Mouse (Mus musculus): ENCODE results near the gene Pax6. TPM values are rescaled to one million over a fixed set of nuclear protein-coding genes. Genes with fewer than 3 reads are reported as not detected.

Pax6 gene
- total RNA-seq, 2 experiments from 2014 or later = not detected

DNA sequence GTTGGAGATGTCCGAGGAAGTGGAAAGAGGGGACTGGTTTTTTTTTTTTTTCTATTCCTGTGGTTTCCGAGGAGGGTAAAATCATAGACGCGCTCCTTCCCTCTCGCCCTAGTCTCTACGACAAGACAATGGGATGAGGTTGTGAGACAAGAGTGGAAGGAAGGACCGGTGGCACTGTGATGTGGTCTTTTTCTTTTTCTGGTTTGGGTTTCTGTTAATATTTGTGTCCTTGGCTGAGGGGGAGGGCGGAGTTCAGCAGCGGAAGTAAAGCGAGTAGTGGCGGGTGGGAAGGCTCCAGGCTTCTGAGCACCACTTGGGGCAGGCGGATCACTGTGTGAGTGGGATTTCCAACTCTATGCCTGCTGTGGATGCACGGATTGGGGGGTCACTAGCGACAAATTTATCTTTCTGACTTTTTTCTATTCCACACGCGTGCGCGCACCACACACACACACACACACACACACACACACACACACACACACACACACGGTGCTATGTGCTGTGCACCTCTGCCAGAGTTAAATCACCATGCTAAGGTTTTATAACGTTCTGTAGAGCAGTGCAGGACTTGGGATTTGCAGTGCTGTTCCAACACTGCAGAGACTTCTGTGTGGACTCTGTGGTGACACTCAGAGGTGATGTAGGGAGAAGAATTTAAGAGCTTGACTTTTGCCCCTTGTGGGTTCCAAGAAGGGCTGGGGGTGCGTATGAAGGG is 14.1 kb downstream of the Pax6 start:
- DNase-seq = no peak

DNA sequence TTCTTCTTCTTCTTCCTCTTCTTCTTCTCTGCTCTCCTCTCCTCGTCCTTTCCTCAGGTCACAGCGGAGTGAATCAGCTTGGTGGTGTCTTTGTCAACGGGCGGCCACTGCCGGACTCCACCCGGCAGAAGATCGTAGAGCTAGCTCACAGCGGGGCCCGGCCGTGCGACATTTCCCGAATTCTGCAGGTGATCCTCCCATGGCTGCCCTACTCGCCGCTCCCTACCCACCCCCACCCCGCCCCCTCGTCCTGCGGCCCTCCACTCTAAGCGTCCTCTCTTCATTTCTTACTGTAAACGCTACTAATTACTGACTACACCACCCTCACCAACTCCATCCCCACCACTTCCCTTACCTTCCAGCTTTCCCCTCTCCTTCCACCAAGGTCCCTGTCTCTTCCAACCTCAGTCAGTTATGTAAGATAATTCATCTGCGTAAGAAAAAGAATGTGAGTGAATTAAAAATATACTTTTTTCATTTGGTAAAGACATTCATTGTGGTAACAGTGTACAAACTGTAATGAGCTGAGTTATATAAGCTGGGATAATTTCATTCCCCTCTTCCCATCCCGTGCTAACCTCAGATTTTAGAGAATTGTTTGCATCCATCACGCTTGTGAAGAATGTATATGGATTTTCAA is 15.2 kb downstream of the Pax6 start:
- DNase-seq = no peak

DNA sequence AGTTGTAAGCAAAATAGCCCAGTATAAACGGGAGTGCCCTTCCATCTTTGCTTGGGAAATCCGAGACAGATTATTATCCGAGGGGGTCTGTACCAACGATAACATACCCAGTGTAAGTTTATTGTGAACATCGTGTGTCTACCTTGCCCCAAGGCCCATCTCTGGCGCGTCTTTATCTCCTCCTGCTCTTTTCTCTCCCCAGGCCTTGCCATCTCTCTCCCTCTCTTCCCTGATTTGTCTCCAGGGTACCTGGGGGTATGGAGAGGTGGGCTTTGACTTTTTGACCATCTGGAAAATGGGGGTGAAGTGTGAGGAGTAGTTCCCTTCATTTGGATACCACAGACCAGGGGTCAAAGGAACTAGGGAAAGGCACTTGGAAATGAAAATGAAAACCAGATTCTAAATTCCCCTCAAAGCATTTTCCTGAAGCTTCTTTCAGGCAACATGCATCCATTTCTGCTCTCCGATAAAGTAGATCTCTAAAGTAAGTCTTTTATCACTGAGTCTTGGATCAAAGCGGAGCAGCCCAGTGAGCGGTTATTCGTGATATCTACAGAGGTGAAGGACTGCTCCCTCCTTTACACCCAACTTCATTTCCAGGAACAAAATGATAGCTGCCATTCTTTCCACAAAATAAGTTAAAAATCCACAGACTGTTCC is 16.4 kb downstream of the Pax6 start:
- no peak for DNase-seq

DNA sequence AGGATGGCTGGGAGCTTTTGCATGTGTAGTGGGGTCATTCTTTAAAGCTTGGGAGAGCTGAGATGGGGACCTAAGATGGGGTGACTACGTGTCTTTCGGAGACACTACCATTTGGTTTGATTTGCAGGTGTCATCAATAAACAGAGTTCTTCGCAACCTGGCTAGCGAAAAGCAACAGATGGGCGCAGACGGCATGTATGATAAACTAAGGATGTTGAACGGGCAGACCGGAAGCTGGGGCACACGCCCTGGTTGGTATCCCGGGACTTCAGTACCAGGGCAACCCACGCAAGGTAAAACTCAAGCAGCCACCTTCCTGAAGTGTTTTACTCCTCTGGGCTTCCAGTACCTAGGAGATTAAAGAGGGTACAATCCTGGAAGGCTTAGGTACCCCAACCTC is 17.0 kb downstream of the Pax6 start:
- no peak for DNase-seq

DNA sequence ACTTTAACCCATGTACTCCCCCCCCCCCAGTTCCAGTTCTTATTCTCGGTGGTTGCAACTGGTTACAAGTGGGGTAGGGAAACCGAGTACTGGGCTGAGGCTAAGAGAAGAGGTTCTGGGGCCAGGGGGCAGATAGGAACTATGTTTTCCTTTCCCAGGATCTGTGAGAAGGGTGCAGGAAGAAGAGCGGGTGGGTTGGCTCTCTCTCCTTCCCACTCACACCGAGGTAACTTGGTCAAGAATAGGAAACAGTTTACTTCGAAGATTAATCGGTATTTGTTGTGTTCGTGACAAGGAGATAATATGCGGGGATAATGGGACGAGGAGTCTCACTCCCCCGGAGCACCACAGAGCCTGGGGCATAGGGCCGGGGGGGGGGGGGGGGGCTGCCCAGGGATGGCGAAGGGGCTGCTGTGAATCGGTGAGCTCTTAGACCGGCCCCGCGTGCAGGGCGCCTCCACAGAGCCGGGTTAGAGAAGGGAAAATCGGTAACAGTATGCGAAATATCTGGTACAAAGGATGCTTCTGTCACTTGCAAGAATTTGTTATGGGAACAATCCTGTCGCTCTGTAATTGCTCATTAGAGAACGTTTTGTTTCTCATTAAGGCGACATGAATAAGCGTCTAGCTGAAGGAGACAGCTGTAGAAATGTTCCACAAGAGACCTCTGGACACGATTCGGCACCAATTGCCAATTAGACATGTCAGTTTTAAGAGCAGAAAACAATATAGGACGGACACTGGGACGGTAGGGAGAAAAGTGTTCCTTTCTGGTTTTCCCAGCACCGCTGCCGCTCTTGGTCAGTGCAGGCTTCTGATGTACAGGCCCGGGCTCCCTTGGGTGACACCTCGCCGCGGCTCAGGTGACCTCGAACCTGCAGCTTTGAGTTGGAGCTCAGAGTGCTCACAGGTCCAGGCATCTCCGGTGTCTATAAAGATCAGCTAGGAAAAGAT is 17.9 kb downstream of the Pax6 start:
- no peak for DNase-seq

DNA sequence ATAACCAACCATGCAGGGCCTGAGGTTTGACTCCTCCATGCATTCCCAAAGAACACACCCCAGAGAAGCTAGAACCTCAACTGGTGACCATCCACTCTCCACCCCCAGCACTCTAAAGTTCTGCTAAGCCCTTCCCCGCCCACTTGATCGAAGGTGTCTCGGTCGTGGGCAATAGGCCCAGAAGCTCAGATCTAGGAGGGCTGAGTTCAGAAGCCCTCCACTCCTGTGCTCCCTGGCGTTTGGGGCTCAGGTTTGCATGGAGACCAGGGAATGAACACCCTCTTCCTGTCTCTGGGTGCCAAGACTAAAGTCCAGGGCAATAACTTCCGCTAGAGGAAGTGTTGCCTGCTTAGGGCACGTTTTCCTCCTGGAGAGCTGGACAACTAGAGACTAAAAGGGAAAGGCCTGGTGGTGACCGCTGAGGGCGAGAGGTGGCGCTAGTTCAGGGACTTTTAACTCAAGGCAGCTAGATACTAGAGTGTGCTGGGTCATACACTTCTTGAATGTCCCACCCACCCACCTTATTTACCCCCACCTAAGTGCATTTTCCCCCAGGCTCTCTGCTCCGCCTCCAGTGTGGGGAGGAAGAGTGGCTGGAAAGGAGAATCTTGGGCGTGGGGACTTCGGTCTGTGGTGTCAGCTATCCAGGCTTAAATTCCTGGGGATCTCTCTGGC is 18.8 kb downstream of the Pax6 start:
- DNase-seq = no peak

DNA sequence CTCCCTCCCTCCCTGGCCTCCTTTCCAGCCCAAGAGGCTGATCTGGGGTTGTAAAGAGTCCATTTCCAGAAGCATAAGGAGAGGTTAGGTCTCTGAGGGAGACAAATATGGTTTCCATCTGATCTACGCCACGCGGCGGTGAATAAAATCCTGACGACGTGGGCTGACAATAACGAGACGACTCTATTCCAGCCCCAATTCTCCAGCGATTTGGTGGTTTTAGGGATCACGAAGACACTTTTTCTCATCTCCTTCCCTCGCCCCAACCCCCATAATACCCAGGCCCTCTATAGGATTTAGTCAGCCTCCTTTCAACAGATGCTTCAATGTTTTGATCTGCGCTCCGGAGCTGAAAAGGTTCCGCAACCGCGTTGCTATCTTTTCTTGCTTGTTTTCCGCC is 19.3 kb downstream of the Pax6 start:
- DNase-seq = no peak

DNA sequence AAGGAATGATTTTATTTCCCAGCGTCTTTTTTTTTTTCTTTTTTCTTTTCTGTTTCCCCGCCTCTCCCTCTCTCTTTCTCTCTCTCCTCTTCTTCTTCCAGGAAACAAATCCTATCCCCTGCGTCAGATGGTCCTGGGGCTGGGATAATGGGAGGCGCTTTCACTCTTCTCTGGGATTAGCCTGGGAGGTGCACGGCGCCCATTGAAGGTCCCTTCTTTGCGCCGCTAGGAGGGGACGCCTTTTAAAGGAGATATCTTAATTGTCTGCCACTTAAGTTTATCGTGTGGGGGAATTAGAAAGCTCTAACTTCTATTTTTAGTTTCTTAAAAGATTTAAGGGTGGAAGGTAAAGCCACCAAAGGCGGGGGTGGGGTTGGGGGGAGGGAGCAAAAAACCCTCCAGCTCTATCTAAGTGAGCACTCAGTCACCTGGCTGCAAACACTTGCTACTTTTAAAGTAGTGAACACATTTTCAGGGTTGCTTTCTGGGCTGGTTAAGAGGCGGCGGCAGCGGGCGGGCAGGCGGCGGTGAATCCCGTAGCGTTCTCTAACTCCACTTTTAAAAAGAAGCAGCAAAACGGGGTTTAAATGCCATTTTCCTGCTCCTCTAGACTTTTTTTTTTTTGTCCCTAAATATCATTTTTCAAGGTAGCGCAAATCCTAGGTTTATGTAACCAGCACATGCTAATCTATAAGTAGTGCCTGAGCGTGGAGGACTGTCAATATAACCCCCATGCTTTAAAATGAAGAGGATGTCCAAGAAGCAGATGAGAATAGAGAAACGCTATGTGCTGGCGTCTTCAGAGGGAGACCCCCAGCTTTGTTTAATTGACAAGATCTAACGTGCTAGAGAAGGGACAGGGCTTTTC is 20.0 kb downstream of the Pax6 start:
- DNase-seq = no peak

DNA sequence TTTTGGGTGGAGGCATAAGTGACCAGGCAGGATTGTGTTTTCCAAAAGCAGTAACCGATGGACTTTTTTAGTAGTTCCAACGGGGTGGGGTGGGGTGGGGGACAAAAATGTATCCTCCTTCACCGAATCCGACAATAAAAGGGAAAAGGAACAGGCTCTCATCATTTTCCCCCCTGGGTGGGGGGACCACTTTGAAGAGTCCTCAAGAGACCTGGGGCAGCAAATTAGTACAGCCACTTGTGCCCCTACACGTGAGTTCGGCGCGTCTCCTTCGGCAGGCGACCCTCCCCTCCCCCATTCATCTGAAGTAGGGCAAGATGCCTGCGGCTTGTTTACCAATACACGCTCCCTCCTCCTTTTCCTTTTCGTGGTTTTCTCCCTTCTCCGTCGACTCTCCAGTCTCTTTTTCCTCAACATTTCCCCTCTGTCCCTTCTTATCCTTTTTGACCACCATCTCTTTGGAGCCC is 20.6 kb downstream of the Pax6 start:
- no peak for DNase-seq

DNA sequence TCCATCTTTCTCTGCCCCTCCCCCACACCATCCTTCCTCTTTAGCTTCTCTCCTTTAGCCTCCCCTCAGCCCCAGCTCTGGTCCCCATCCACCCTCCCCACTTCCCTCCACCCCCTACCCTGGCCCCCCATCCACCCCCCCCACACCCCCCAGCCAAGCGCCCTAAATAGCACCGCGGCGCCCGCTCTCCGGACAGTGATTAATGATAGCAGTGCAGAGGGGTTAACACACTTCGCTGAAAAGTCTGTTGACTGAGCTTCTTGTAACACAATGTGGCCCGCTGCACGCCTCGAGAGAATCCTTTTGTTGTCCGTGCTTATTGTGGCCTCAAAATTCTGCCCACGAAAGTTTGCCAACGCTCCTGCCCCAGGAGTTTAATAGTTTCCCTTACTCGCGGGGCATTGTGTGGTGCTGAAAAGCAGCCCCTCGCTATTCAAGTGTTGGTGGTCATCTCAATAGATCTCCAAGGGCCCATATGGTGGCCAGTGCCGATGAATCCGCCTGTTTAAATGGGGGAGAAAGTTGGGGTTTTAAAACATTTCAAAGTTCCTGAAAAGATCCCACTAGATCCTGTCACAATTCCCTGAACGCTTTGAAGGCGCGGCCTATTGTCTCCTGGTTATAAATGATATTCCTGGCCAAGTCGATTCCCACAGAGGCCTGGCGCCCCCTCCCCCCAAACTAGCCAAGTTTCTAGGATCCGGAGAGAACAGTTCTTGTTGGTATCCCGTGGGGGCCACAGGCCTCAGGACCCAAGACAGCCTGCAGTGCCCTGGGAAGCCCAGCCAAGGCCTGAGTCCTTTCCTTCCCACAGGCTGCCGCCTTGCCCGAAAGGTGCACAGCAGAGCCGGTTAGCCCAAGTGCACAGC is 21.3 kb downstream of the Pax6 start:
- DNase-seq = no peak

DNA sequence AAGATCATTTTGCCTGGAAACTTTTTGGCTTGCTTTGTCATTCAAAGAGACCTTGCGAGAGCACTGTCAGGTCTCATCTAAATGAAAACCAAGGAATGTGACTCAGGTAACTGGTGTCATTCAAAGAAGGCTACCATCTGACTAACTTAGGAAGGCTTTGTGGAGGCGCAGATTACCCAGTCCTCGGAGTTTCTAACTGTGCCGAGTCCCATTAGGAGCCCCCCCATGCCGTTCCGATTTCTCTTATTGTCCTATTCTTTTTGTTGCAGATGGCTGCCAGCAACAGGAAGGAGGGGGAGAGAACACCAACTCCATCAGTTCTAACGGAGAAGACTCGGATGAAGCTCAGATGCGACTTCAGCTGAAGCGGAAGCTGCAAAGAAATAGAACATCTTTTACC is 22.6 kb downstream of the Pax6 start:
- no peak for DNase-seq

DNA sequence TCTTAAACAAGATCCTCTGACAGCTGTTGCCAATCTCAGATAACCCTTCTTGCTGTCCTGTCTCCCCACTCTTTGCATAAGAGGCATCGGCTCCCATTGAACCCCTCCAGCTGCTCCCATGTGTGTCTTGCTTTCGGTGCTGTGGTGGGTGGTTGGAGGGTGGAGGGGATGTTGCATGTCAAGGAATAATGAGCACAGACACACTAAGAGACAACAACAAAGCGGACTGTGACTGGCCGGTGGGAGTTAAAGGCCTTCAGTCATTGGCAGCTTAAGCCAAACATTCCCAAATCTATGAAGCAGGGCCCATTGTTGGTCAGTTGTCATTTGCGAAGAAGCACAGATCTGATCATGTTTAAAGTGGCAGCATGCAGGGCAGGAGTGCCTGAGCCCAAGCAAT is 29.0 kb downstream of the Pax6 start:
- no peak for DNase-seq

DNA sequence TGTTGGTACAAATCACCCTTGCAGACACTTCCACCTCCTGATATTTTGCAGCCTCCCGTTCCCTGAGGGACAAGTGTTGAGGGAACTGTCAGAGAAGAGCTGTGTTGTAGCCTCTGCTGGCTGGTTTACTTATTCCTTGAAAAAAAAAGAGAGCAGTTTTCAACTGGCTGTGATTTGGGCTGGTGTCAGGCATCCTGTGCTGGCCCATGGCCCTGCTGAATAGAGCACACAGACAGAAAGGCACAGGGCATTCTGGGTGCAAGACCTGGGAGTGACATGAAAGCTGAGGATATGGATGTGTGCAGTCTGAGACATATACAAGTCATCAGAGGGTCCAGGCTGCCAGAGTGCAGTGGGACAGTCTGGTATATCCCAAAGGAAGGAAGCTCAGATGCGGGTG is 29.9 kb downstream of the Pax6 start:
- no peak for DNase-seq

DNA sequence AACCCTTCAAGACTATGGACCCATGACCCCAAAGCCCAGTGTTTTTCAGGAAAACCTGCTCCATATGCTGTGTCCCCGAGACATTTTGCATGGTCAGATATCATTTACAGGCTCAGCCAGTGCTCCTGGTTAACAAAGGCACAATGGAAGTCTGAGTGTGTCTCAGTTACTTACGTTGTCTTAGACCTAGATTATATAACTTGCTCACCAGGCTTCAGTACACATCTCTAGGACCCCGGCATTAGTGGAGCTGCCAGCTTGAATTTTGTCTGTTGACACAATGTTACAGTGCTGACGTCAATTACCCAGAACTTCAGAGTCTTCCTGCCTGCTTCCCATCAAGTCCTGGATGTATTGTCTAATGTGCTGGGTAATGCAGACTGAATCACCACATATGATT is 33.1 kb downstream of the Pax6 start:
- no peak for DNase-seq

DNA sequence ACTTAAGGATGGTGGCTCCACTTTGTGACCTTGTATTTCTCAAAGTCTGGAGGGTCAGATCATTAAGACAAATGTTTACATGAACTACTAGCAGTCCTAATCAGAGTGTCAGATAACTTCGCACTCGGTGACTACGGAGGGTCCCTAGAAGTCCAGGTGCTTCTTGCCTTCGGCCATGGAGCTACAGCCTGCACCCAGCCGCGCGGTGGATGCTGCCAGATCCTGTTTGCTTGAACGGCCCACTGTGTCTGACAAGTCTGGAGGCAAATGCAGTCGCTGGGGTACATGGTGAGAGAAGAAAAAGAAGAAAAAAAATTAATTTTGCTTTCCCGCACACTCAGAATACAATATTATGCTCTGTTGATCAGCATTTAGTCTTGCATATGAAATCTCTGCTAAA is 33.9 kb downstream of the Pax6 start:
- DNase-seq = no peak

DNA sequence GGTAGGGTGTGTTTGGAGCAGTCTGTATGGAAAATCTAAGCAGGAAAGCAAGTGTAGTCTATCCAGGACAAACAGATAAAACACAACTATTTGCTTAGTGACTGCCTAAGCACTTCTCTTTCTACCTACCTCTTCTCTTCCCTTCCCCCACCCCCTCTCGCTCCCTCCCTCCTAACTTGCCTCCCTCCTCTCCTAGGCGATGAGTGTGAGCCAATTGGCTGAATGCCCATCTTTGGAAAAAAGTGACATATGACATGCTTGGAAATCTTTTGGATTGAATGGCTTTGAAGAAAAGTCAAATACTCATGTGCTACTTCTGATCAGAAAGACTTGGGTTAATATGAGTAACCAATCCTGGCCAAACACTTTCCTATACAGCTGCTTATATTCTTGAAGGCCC is 36.6 kb downstream of the Pax6 start:
- no peak for DNase-seq

DNA sequence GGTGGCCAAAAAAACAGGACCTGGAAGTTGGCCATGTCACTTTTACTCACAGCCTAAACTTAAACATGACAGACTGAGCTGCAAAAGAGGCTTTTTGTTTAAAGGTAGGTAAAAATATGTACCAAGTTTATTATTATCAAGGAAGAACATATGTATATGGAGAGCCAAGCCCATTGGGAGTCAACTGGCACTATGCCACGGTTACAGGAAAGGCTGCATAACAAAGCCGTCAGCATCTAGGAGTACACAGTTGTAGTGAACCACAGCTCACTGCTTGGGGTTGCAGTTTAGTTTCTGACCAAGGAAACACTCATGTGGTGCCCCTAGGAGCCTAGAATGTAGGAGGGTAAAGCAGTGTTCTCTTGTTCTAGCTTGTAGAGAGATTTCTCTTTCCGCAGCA is 40.4 kb downstream of the Pax6 start:
- no peak for DNase-seq

DNA sequence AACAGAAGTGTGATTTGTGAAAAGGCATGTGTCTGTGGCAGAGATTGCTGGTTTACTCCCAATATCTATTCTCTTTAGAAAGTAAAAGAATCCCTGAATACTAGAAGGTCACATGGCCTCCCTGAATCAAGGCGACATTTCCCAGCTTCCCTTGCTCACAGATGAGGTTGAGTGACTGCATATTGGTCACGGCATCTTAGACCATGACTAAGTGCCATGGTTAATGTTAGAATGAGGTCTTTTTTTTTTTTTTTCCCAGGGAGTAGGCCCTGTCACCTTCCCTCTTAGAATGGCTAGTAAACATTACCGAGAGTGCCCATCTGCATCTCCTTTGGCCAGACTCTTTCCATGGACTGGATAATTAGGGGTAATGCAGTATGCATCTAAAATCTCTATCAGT is 41.8 kb downstream of the Pax6 start:
- no peak for DNase-seq

DNA sequence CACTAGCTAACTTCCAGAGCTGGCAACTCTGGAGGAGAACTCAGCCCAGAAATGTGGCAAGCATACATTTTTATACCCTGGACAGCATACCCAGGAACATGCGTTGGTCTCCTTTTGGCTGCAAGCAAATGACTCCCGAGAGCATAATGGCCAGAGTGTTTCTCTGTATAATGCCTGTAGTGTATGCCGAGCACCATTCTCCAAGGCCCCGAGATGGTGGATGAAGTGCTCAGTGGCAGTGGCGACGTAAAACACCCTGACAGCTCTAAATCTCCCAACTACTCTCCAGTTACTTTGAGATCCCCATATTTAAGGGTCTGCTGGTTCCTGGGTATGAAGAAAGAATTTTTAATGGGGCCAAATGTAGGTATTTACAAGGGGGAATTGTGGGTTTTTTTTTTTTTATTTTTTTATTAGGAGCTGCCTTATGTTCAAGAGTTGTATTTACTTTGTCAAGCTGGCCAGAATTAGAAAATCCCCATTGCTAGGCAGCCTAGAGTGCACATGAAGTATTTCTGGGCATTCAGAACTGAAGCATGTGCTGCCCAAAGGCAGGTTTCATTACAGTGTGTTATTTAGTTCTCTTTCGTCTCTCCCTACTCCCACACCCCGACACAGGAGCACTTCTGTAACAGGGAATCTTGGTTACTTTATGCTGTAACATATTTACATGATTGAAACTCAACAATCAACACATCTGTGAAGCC is 46.9 kb downstream of the Pax6 start:
- DNase-seq = no peak

Data from gastrocnemius, postnatal 10 days (tissue).